Mouse (Mus musculus) layer of hippocampus, adult 6 months (tissue): Measurements from ENCODE around the gene Zfp607a. TPM values are rescaled to one million over a fixed set of nuclear protein-coding genes. Genes with fewer than 3 reads are reported as not detected.

Experiments
- long read RNA-seq, 2 experiments: library from polyadenylated mRNA; unstranded; transcript quantifications; one replicate each; pipeline ENCODE4 v2.0.0; 2019 to 2020
- polyA plus RNA-seq: library from polyadenylated mRNA; unstranded; fragments of <200 nt; fragmentation: Nextera tagmentation; gene quantifications from 2 replicates; pipeline ENCODE4 v1.2.3, GENCODE M21; 2021

The Zfp607a gene
- 0.21 and 0.26 TPM in 2 replicates for polyA plus RNA-seq
- long read RNA-seq, experiment 1 = 0 reads
- long read RNA-seq, experiment 2, partial matches to known transcripts = 0 of 2 reads
- long read RNA-seq, experiment 2, other reads (novel, unspliced or antisense) = 0 of 2 reads

GRCm38 (mm10) chr7:27857227-27857626 lies at the start of gene Zfp607a:
TSS of gene Zfp607a (plus strand) at chr7:27857527.

GRCm38 (mm10) chr7:27838323-27839249 lies 18.7 kb upstream of the Zfp607a start, which contains the start of gene Zfp59:
TSS of gene Zfp59 (plus strand) at chr7:27838607.

GRCm38 (mm10) chr7:27928818-27929695 lies 71.7 kb downstream of the Zfp607a start, which contains the start of gene Zfp974:
TSS of gene Zfp974 (minus strand) at chr7:27929460.

Other genes starting within 250 kb of the Zfp607a start
- 37.4 and 60.6 TPM in 2 replicates for gene Ttc9b, start 203.6 kb upstream of the Zfp607a start, polyA plus RNA-seq
- gene Map3k10, start 182.9 kb upstream of the Zfp607a start, polyA plus RNA-seq = 9.6 and 9.7 TPM in 2 replicates
- 2.6 and 4.0 TPM in 2 replicates for gene Zfp607b, start 168.2 kb upstream of the Zfp607a start, polyA plus RNA-seq
- 6.1 and 8.2 TPM in 2 replicates for gene Zfp60, start 126.1 kb upstream of the Zfp607a start, polyA plus RNA-seq
- 0.43 and 0.70 TPM in 2 replicates for gene Zfp626, start 50.3 kb upstream of the Zfp607a start, polyA plus RNA-seq
- gene Zfp59, start 18.9 kb upstream of the Zfp607a start, polyA plus RNA-seq = 2.2 and 2.8 TPM in 2 replicates
- gene Zfp974, start 71.9 kb downstream of the Zfp607a start, polyA plus RNA-seq = 3.0 and 4.1 TPM in 2 replicates
- 13.8 and 28.2 TPM in 2 replicates for gene Zfp780b, start 121.6 kb downstream of the Zfp607a start, polyA plus RNA-seq
- gene Zfp850, start 156.6 kb downstream of the Zfp607a start, polyA plus RNA-seq = 0.83 and 1.2 TPM in 2 replicates
- gene Psmc4, start 192.6 kb downstream of the Zfp607a start, polyA plus RNA-seq = 246 and 258 TPM in 2 replicates
- 0.54 and 0.67 TPM in 2 replicates for gene Fcgbp, start 213.7 kb downstream of the Zfp607a start, polyA plus RNA-seq